Mouse (Mus musculus) testis, adult 2 months (tissue): ENCODE results near the gene Bcl2l11. TPM values are rescaled to one million over a fixed set of nuclear protein-coding genes. Genes with fewer than 3 reads are reported as not detected.
A peak's percentile ranks its signal among the peaks of the same experiment; 100 is the strongest.
"Not testable (repeated sequence)": the region's sequence is repeated elsewhere in the genome, so short reads cannot be mapped to it uniquely, and the experiment has no call there.

ENCODE experiments used
- H3K27ac ChIP-seq: fragments of 200-500 bp; 2 replicates; pipeline ENCODE4 v1.5.1; 2012; ENCODE audit warnings: low read depth, low read length; ENCODE audit not compliant: control insufficient read depth, insufficient read depth
- H3K27me3 ChIP-seq: fragments of 200-500 bp; 2 replicates; pipeline ENCODE4 v1.6.1; 2012; ENCODE audit warnings: mild to moderate bottlenecking, low read length, moderate library complexity; ENCODE audit not compliant: control insufficient read depth, insufficient read depth
- H3K36me3 ChIP-seq: fragments of 200-500 bp; 2 replicates; pipeline ENCODE4 v1.6.1; 2012; ENCODE audit warnings: mild to moderate bottlenecking, low read length; ENCODE audit not compliant: control insufficient read depth, insufficient read depth
- H3K4me1 ChIP-seq: fragments of 200-500 bp; 2 replicates; pipeline ENCODE4 v1.6.1; 2012; ENCODE audit warnings: low read length; ENCODE audit not compliant: control insufficient read depth, insufficient read depth
- H3K4me3 ChIP-seq: fragments of 200-500 bp; 2 replicates; pipeline ENCODE4 v1.5.1; 2012; ENCODE audit warnings: low read depth, mild to moderate bottlenecking, low read length, moderate library complexity, mixed read lengths; ENCODE audit not compliant: control insufficient read depth
- CTCF ChIP-seq: fragments of 200-500 bp; IDR thresholded peaks from 2 replicates; pipeline ENCODE4 v1.5.1; 2012; ENCODE audit warnings: low read depth, mild to moderate bottlenecking, inconsistent platforms, low read length, moderate library complexity; ENCODE audit not compliant: control insufficient read depth, insufficient read depth, insufficient replicate concordance
- POLR2A ChIP-seq: fragments of 200-500 bp; IDR thresholded peaks from 2 replicates; pipeline ENCODE4 v1.6.1; 2012; ENCODE audit warnings: low read depth, mild to moderate bottlenecking, inconsistent platforms, low read length, moderate library complexity; ENCODE audit not compliant: control insufficient read depth
- polyA plus RNA-seq: library from polyadenylated mRNA; depleted of rRNA; stranded (reverse); fragments of >200 nt; gene quantifications from 2 replicates; pipeline ENCODE4 v1.2.3, GENCODE M21; 2012

Gene Bcl2l11
- polyA plus RNA-seq, 1 experiment: 63.3 TPM

GRCm38 (mm10) chr2:128177241-128177661 lies 51.4 kb downstream of the Bcl2l11 start:
- TF ChIP-seq CTCF (no peak), POLR2A (0 out of 2 replicates have a peak, but pooled peaks have one; percentile 10)
- no peak overlapping the region for H3K27ac ChIP-seq
- peaks cover 24% of the 10 kb centered on the region for H3K4me1 ChIP-seq
- H3K36me3 ChIP-seq: no peaks in the 10 kb centered on the region
- no peaks in the 10 kb centered on the region for H3K27me3 ChIP-seq
- H3K4me3 ChIP-seq: no peak overlapping the region

- TF ChIP-seq CTCF (no peak), POLR2A (no peak)
- H3K27me3 ChIP-seq: no peaks in the 10 kb centered on the region
- H3K36me3 ChIP-seq: no peaks in the 10 kb centered on the region
- no peak overlapping the region for H3K27ac ChIP-seq
- H3K4me1 ChIP-seq: peaks cover 19% of the 10 kb centered on the region
- peak overlapping the region; percentile 80 for H3K4me3 ChIP-seq
These were observed 53.4 kb downstream of the Bcl2l11 start for GRCm38 (mm10) chr2:128179126-128179807.

- H3K27me3 ChIP-seq: no peaks in the 10 kb centered on the region
- TF ChIP-seq POLR2A (no peak), CTCF (no peak)
- peaks cover 19% of the 10 kb centered on the region for H3K4me1 ChIP-seq
- H3K27ac ChIP-seq: no peak overlapping the region
- no peaks in the 10 kb centered on the region for H3K36me3 ChIP-seq
- peak overlapping the region; percentile 80 for H3K4me3 ChIP-seq
These were observed 54.1 kb downstream of the Bcl2l11 start for GRCm38 (mm10) chr2:128179808-128180379.

GRCm38 (mm10) chr2:128182181-128182580 lies 56.3 kb downstream of the Bcl2l11 start:
- H3K27me3 ChIP-seq, H3K27ac ChIP-seq, H3K4me3 ChIP-seq, H3K36me3 ChIP-seq: not testable (repeated sequence)
- peaks cover 14% of the 10 kb centered on the region for H3K4me1 ChIP-seq

- H3K27ac ChIP-seq: no peak overlapping the region
- no peaks in the 10 kb centered on the region for H3K27me3 ChIP-seq
- H3K4me1 ChIP-seq: peaks cover 10% of the 10 kb centered on the region
- no peak overlapping the region for H3K4me3 ChIP-seq
- H3K36me3 ChIP-seq: no peaks in the 10 kb centered on the region
- no peak for TF ChIP-seq CTCF
- TF ChIP-seq POLR2A: no peak
These were observed 56.9 kb downstream of the Bcl2l11 start for GRCm38 (mm10) chr2:128182751-128183150.

GRCm38 (mm10) chr2:128183762-128184161 lies 57.9 kb downstream of the Bcl2l11 start:
- Histone ChIP-seq H3K36me3 (no peaks in the 10 kb centered on the region), H3K4me3 (no peak overlapping the region), H3K27ac (no peak overlapping the region), H3K27me3 (no peaks in the 10 kb centered on the region), H3K4me1 (peaks cover 9% of the 10 kb centered on the region)
- TF ChIP-seq CTCF (no peak), POLR2A (no peak)

- Histone ChIP-seq H3K27me3 (no peaks in the 10 kb centered on the region), H3K27ac (no peak overlapping the region), H3K36me3 (no peaks in the 10 kb centered on the region), H3K4me3 (no peak overlapping the region), H3K4me1 (no peaks in the 10 kb centered on the region)
- TF ChIP-seq POLR2A: no peak
- TF ChIP-seq CTCF: no peak
These were observed 60.1 kb downstream of the Bcl2l11 start for GRCm38 (mm10) chr2:128185942-128186341.

GRCm38 (mm10) chr2:128187277-128187676 lies 61.4 kb downstream of the Bcl2l11 start:
- H3K27me3 ChIP-seq: no peaks in the 10 kb centered on the region
- H3K27ac ChIP-seq: no peak overlapping the region
- no peak overlapping the region for H3K4me3 ChIP-seq
- no peak for TF ChIP-seq POLR2A
- no peak for TF ChIP-seq CTCF
- no peaks in the 10 kb centered on the region for H3K36me3 ChIP-seq
- no peaks in the 10 kb centered on the region for H3K4me1 ChIP-seq
